Mouse (Mus musculus): ENCODE measurements around the gene Bcl9l. TPM values are rescaled to one million over a fixed set of nuclear protein-coding genes. Genes with fewer than 3 reads are reported as not detected.

Bcl9l gene
- total RNA-seq, 1 experiment from 2014 or later, result 6.1 TPM

- peak; percentile 62 to 71 for ATAC-seq (replicated peaks in 1 of 2; ENCODE audit: insufficient read depth in 1 of 2, low FRiP score in 2 of 2, low TSS enrichment in 1 of 2, low read depth in 1 of 2, poor library complexity in 2 of 2, severe bottlenecking in 2 of 2)
Observed at GRCm38 (mm10) chr9:44492631-44493461, 10.2 kb downstream of the Bcl9l start.

GRCm38 (mm10) chr9:44494261-44494862 is 11.7 kb downstream of the Bcl9l start:
- 0 out of 4 replicates have a peak, but pooled peaks of 1 of the 2 experiments have one; percentile 0 for ATAC-seq (replicated peaks in 1 of 2; ENCODE audit: insufficient read depth in 1 of 2, low FRiP score in 2 of 2, low TSS enrichment in 1 of 2, low read depth in 1 of 2, poor library complexity in 2 of 2, severe bottlenecking in 2 of 2)

GRCm38 (mm10) chr9:44494863-44495809 is 12.5 kb downstream of the Bcl9l start:
- peak; percentile 18 to 30; a peak in 3 of 4 replicates for ATAC-seq (replicated peaks in 1 of 2; ENCODE audit: insufficient read depth in 1 of 2, low FRiP score in 2 of 2, low TSS enrichment in 1 of 2, low read depth in 1 of 2, poor library complexity in 2 of 2, severe bottlenecking in 2 of 2)

GRCm38 (mm10) chr9:44495810-44496344 is 13.3 kb downstream of the Bcl9l start:
- no peak for ATAC-seq (replicated peaks in 1 of 2; ENCODE audit: insufficient read depth in 1 of 2, low FRiP score in 2 of 2, low TSS enrichment in 1 of 2, low read depth in 1 of 2, poor library complexity in 2 of 2, severe bottlenecking in 2 of 2)

GRCm38 (mm10) chr9:44496803-44497461 is 14.3 kb downstream of the Bcl9l start:
- no peak for ATAC-seq (replicated peaks in 1 of 2; ENCODE audit: insufficient read depth in 1 of 2, low FRiP score in 2 of 2, low TSS enrichment in 1 of 2, low read depth in 1 of 2, poor library complexity in 2 of 2, severe bottlenecking in 2 of 2)

GRCm38 (mm10) chr9:44497624-44498377 is 15.2 kb downstream of the Bcl9l start:
- ATAC-seq (replicated peaks in 1 of 2; ENCODE audit: insufficient read depth in 1 of 2, low FRiP score in 2 of 2, low TSS enrichment in 1 of 2, low read depth in 1 of 2, poor library complexity in 2 of 2, severe bottlenecking in 2 of 2), result no peak

GRCm38 (mm10) chr9:44498421-44499355 is 16.1 kb downstream of the Bcl9l start:
- 0 out of 4 replicates have a peak, but pooled peaks of 1 of the 2 experiments have one; percentile 12 for ATAC-seq (replicated peaks in 1 of 2; ENCODE audit: insufficient read depth in 1 of 2, low FRiP score in 2 of 2, low TSS enrichment in 1 of 2, low read depth in 1 of 2, poor library complexity in 2 of 2, severe bottlenecking in 2 of 2)

- ATAC-seq (replicated peaks in 1 of 2; ENCODE audit: insufficient read depth in 1 of 2, low FRiP score in 2 of 2, low TSS enrichment in 1 of 2, low read depth in 1 of 2, poor library complexity in 2 of 2, severe bottlenecking in 2 of 2), result no peak
Observed at GRCm38 (mm10) chr9:44499356-44500162, 16.9 kb downstream of the Bcl9l start.

GRCm38 (mm10) chr9:44500163-44500533 is 17.5 kb downstream of the Bcl9l start:
- ATAC-seq (replicated peaks in 1 of 2; ENCODE audit: insufficient read depth in 1 of 2, low FRiP score in 2 of 2, low TSS enrichment in 1 of 2, low read depth in 1 of 2, poor library complexity in 2 of 2, severe bottlenecking in 2 of 2), result no peak

GRCm38 (mm10) chr9:44500638-44501175 is 18.1 kb downstream of the Bcl9l start:
- no peak for ATAC-seq (replicated peaks in 1 of 2; ENCODE audit: insufficient read depth in 1 of 2, low FRiP score in 2 of 2, low TSS enrichment in 1 of 2, low read depth in 1 of 2, poor library complexity in 2 of 2, severe bottlenecking in 2 of 2)

GRCm38 (mm10) chr9:44501206-44501879 is 18.7 kb downstream of the Bcl9l start:
- no peak for ATAC-seq (replicated peaks in 1 of 2; ENCODE audit: insufficient read depth in 1 of 2, low FRiP score in 2 of 2, low TSS enrichment in 1 of 2, low read depth in 1 of 2, poor library complexity in 2 of 2, severe bottlenecking in 2 of 2)

- ATAC-seq (replicated peaks in 1 of 2; ENCODE audit: insufficient read depth in 1 of 2, low FRiP score in 2 of 2, low TSS enrichment in 1 of 2, low read depth in 1 of 2, poor library complexity in 2 of 2, severe bottlenecking in 2 of 2), result peak; percentile 35 to 38; a peak in 1 of 4 replicates
Observed at GRCm38 (mm10) chr9:44502006-44502405, 19.4 kb downstream of the Bcl9l start.

GRCm38 (mm10) chr9:44504893-44505823 is 22.5 kb downstream of the Bcl9l start:
- no peak for ATAC-seq (replicated peaks in 1 of 2; ENCODE audit: insufficient read depth in 1 of 2, low FRiP score in 2 of 2, low TSS enrichment in 1 of 2, low read depth in 1 of 2, poor library complexity in 2 of 2, severe bottlenecking in 2 of 2)

Measured in hematopoietic stem cell, adult 5-6 weeks (primary cell).